Mouse (Mus musculus) heart, embryonic 15.5 days (tissue): ENCODE data around the gene Ly6g6d. TPM values are rescaled to one million over a fixed set of nuclear protein-coding genes. Genes with fewer than 3 reads are reported as not detected.

Experiments used
- polyA plus RNA-seq: library from polyadenylated mRNA; unstranded; fragments of >200 nt; fragmentation: Nextera tagmentation; extraction: Ambion mirVana; gene quantifications from 2 replicates; pipeline ENCODE4 v1.2.1, GENCODE M21; 2015

Gene Ly6g6d
- polyA plus RNA-seq, 1 experiment from 2014 or later: 2.4 TPM

Other genes starting within 250 kb of the Ly6g6d start
- 19.4 and 23.4 TPM in 2 replicates for gene Stk19, start 241.1 kb downstream of the Ly6g6d start, polyA plus RNA-seq
- 32.0 and 40.8 TPM in 2 replicates for gene Dxo, start 241.0 kb downstream of the Ly6g6d start, polyA plus RNA-seq
- 23.6 and 35.9 TPM in 2 replicates for gene Skiv2l, start 227.9 kb downstream of the Ly6g6d start, polyA plus RNA-seq
- gene Nelfe, start 227.7 kb downstream of the Ly6g6d start, polyA plus RNA-seq: 53.3 and 70.9 TPM in 2 replicates
- gene Cfb, start 215.5 kb downstream of the Ly6g6d start, polyA plus RNA-seq: 1.8 and 4.3 TPM in 2 replicates
- gene Zbtb12, start 198.6 kb downstream of the Ly6g6d start, polyA plus RNA-seq: 1.1 and 1.8 TPM in 2 replicates
- gene Gm20547, start 196.0 kb downstream of the Ly6g6d start, polyA plus RNA-seq: not detected in 2 replicates
- 2.0 and 3.3 TPM in 2 replicates for gene C2, start 179.8 kb downstream of the Ly6g6d start, polyA plus RNA-seq
- 31.7 and 48.8 TPM in 2 replicates for gene Ehmt2, start 179.6 kb downstream of the Ly6g6d start, polyA plus RNA-seq
- 0.08 TPM in 1 of 2 replicates, not detected in the other for gene Slc44a4, start 163.6 kb downstream of the Ly6g6d start, polyA plus RNA-seq
- 16.1 and 19.9 TPM in 2 replicates for gene Neu1, start 146.8 kb downstream of the Ly6g6d start, polyA plus RNA-seq
- 0.16 and 0.30 TPM in 2 replicates for gene Hspa1b, start 118.8 kb downstream of the Ly6g6d start, polyA plus RNA-seq
- gene Gm20481, start 108.2 kb downstream of the Ly6g6d start, polyA plus RNA-seq: not detected in 2 replicates
- 3.5 and 4.8 TPM in 2 replicates for gene Hspa1a, start 105.9 kb downstream of the Ly6g6d start, polyA plus RNA-seq
- 2.1 and 2.6 TPM in 2 replicates for gene Hspa1l, start 105.4 kb downstream of the Ly6g6d start, polyA plus RNA-seq
- gene Lsm2, start 96.2 kb downstream of the Ly6g6d start, polyA plus RNA-seq: 116 and 132 TPM in 2 replicates
- gene Vars, start 77.1 kb downstream of the Ly6g6d start, polyA plus RNA-seq: 43.0 and 89.7 TPM in 2 replicates
- gene Vwa7, start 61.5 kb downstream of the Ly6g6d start, polyA plus RNA-seq: 0.24 and 0.31 TPM in 2 replicates
- gene Sapcd1, start 50.0 kb downstream of the Ly6g6d start, polyA plus RNA-seq: 1.4 and 2.8 TPM in 2 replicates
- gene Msh5, start 31.3 kb downstream of the Ly6g6d start, polyA plus RNA-seq: 2.7 and 3.8 TPM in 2 replicates
- 307 and 332 TPM in 2 replicates for gene Clic1, start 28.1 kb downstream of the Ly6g6d start, polyA plus RNA-seq
- gene Ddah2, start 19.0 kb downstream of the Ly6g6d start, polyA plus RNA-seq: 168 and 202 TPM in 2 replicates
- 0.14 TPM in 1 of 2 replicates, not detected in the other for gene Ly6g6c, start 12.7 kb downstream of the Ly6g6d start, polyA plus RNA-seq
- 0.77 and 0.81 TPM in 2 replicates for gene Mpig6b, start 11.9 kb downstream of the Ly6g6d start, polyA plus RNA-seq
- gene Ly6g6e, start 1.2 kb downstream of the Ly6g6d start, polyA plus RNA-seq: 0.29 and 0.31 TPM in 2 replicates
- 0.16 and 0.29 TPM in 2 replicates for gene Ly6g6f, start 7.5 kb upstream of the Ly6g6d start, polyA plus RNA-seq
- gene Abhd16a, start 11.2 kb upstream of the Ly6g6d start, polyA plus RNA-seq: 64.7 and 80.1 TPM in 2 replicates
- 0.41 TPM in 1 of 2 replicates, not detected in the other for gene Ly6g5c, start 30.2 kb upstream of the Ly6g6d start, polyA plus RNA-seq
- gene Ly6g5b, start 37.4 kb upstream of the Ly6g6d start, polyA plus RNA-seq: 0.31 and 0.66 TPM in 2 replicates
- 10.0 and 13.8 TPM in 2 replicates for gene Gpank1, start 43.4 kb upstream of the Ly6g6d start, polyA plus RNA-seq
- 200 and 211 TPM in 2 replicates for gene Csnk2b, start 44.0 kb upstream of the Ly6g6d start, polyA plus RNA-seq
- 10.1 and 11.2 TPM in 2 replicates for gene D17H6S53E, start 48.3 kb upstream of the Ly6g6d start, polyA plus RNA-seq
- gene Apom, start 54.0 kb upstream of the Ly6g6d start, polyA plus RNA-seq: 0.57 and 4.7 TPM in 2 replicates
- 40.8 and 44.0 TPM in 2 replicates for gene Bag6, start 57.1 kb upstream of the Ly6g6d start, polyA plus RNA-seq
- gene Prrc2a, start 86.8 kb upstream of the Ly6g6d start, polyA plus RNA-seq: 95.1 and 142 TPM in 2 replicates
- gene Aif1, start 98.0 kb upstream of the Ly6g6d start, polyA plus RNA-seq: 7.5 and 9.6 TPM in 2 replicates
- gene Lst1, start 110.4 kb upstream of the Ly6g6d start, polyA plus RNA-seq: 8.1 and 12.2 TPM in 2 replicates
- 1.5 and 4.8 TPM in 2 replicates for gene Ltb, start 116.4 kb upstream of the Ly6g6d start, polyA plus RNA-seq
- gene Tnf, start 123.9 kb upstream of the Ly6g6d start, polyA plus RNA-seq: 0.43 TPM in 1 of 2 replicates, not detected in the other
- 0.09 and 0.62 TPM in 2 replicates for gene Lta, start 127.3 kb upstream of the Ly6g6d start, polyA plus RNA-seq
- gene Gm16181, start 142.8 kb upstream of the Ly6g6d start, polyA plus RNA-seq: 0.35 and 0.48 TPM in 2 replicates
- gene Atp6v1g2, start 155.6 kb upstream of the Ly6g6d start, polyA plus RNA-seq: 8.9 and 9.4 TPM in 2 replicates
- gene Nfkbil1, start 157.7 kb upstream of the Ly6g6d start, polyA plus RNA-seq: 7.8 and 9.1 TPM in 2 replicates
- 213 and 268 TPM in 2 replicates for gene Ddx39b, start 163.7 kb upstream of the Ly6g6d start, polyA plus RNA-seq
- 56.6 and 101 TPM in 2 replicates for gene H2-D1, start 184.7 kb upstream of the Ly6g6d start, polyA plus RNA-seq
- gene H2-Q1, start 242.3 kb upstream of the Ly6g6d start, polyA plus RNA-seq: 0.06 and 0.09 TPM in 2 replicates